Mouse (Mus musculus) bone marrow macrophage, adult 2 months (primary cell): Measurements from ENCODE around the gene Runx1. TPM values are rescaled to one million over a fixed set of nuclear protein-coding genes. Genes with fewer than 3 reads are reported as not detected.
A peak's percentile ranks its signal among the peaks of the same experiment; 100 is the strongest.

ENCODE experiments used
- H3K27ac ChIP-seq: 2 replicates; pipeline ENCODE4 v1.5.1; 2012; ENCODE audit warnings: low read depth, low read length; ENCODE audit not compliant: insufficient read depth
- H3K4me1 ChIP-seq: 2 replicates; pipeline ENCODE4 v1.6.1; 2012; ENCODE audit warnings: low read length; ENCODE audit not compliant: control insufficient read depth, insufficient read depth
- H3K4me3 ChIP-seq: 2 replicates; pipeline ENCODE4 v1.5.1; 2012; ENCODE audit warnings: mild to moderate bottlenecking, low read length, moderate library complexity; ENCODE audit not compliant: insufficient read depth
- CTCF ChIP-seq: IDR thresholded peaks from 2 replicates; pipeline ENCODE4 v1.5.1; 2012; ENCODE audit warnings: low read depth, mild to moderate bottlenecking, low read length, moderate library complexity
- POLR2A ChIP-seq: IDR thresholded peaks from 2 replicates; pipeline ENCODE4 v1.6.1; 2012; ENCODE audit warnings: mild to moderate bottlenecking, low read depth, low read length, borderline replicate concordance
- polyA plus RNA-seq: library from polyadenylated mRNA; stranded (reverse); fragments of >200 nt; gene quantifications from 2 replicates; pipeline ENCODE4 v1.2.4, GENCODE M21; 2012; ENCODE audit not compliant: missing spikeins, insufficient read depth, insufficient read length

Runx1 gene
- polyA plus RNA-seq, 1 experiment: 103 TPM

GRCm38 (mm10) chr16:92674916-92675450 is 151.0 kb downstream of the Runx1 start:
- Histone ChIP-seq H3K4me3 (no peak overlapping the region), H3K27ac (peak overlapping the region; percentile 93), H3K4me1 (peaks cover 65% of the 10 kb centered on the region)
- TF ChIP-seq CTCF (no peak), POLR2A (no peak)

DNA sequence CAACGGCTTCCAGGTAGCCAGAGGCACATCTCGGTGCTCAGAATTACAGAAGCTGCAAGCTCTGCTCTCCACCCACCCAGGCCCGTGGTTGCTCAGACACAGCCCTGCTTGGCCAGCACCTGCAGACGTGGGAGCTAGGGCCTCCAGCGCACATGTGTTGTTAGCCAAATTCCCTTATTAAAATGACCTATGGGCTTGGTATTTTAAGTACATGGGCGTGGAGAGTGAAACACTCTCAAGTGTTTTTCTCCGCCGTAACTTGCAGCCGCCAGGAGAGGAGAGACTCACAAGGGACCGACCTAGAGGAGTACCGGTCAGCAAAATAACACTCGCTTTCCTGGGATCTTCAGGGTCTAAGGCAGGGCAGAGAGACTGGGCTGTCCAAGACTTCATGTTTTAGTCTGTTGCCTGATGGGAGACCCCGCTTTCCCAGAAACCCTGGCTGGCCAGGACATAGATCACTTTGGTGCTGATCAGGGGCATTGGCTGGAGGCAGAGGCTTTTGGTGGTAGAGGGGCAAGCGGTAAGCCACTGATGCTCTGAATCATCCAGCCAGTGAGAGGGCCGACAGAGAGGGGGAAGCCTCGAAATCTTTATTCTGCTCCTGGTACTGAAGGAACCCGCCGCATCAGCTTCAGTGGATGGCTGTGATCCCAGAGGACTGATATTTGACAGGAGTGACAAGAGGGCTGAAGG is 151.7 kb downstream of the Runx1 start:
- no peak for TF ChIP-seq POLR2A
- TF ChIP-seq CTCF: no peak
- H3K4me3 ChIP-seq: no peak overlapping the region
- H3K27ac ChIP-seq: peak overlapping the region; percentile 93
- peaks cover 71% of the 10 kb centered on the region for H3K4me1 ChIP-seq

DNA sequence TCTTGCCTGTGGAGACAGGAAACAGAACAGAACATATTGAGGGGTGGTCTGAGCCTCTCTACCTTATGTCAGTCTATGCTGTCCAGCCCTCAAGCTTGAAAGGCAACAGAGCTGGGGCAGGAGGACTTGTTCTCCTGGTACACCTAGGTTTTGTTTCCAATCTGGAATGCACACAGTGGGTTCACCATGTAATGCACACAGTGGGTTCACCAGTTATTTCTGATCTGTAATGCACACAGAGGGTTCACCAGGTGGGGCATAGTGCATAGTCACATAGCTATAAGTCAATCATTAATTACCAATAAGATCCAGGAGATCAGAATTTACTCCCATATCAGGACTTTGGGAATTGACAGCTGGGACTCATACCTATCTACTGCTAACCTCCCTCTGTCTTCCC is 157.1 kb downstream of the Runx1 start:
- Histone ChIP-seq H3K27ac (no peak overlapping the region), H3K4me1 (peaks cover 33% of the 10 kb centered on the region), H3K4me3 (no peak overlapping the region)
- no peak for TF ChIP-seq CTCF
- TF ChIP-seq POLR2A: no peak

GRCm38 (mm10) chr16:92661757-92662156 is 164.2 kb downstream of the Runx1 start:
- Histone ChIP-seq H3K4me1 (no peaks in the 10 kb centered on the region), H3K4me3 (no peak overlapping the region), H3K27ac (no peak overlapping the region)
- TF ChIP-seq CTCF: no peak
- no peak for TF ChIP-seq POLR2A

DNA sequence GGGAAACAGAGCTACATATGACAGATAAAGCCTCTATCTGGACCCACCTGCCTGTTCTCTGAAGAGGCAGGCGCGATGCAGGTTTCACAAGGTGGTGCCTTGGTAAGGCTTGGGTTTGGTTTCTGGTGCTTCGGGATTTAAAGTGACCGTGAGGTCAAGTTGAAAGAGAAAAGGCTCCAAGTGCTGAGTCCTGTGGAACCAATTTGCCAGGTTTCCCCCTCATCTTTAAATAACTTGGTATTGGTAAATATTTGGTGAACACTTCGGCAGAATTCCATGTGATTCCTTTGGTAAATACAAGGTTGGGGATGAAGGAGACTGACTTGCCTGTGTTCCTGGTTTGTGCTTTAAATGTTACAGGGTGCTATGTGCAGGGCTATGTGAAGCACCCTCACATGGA is 169.2 kb downstream of the Runx1 start:
- H3K4me1 ChIP-seq: peaks cover 14% of the 10 kb centered on the region
- TF ChIP-seq CTCF (no peak), POLR2A (no peak)
- H3K27ac ChIP-seq: no peak overlapping the region
- H3K4me3 ChIP-seq: no peak overlapping the region

DNA sequence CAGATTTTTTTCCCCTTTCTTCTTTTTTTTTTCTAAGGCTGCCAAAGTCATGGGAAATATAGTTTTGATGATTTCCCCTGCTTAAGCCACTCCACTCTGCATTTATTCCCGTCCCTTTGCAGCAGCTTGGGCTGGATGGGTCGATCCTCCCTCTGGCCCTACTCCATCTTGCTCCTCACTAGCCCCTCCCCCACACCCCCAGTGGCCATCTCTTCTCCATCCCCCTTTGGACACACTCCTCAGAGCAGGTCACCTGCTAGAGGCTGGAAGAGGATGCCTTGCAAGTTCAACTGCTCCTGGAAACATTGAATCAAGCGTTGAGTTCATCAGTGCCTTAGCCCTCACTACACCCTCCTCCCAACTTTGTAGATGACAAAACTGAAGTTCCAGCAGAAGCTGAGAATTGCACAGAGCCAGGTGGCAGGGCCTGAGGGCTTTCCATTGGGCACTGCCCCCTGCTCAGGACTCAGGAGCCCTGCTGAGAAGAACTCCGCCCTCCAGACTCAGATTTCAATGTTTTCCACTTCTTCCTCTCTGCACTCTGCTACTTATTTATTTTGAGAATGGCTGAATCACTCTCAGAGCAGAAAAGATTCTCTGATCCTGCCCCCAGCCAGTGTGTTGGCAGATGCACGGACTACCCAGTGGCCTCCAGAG is 171.5 kb downstream of the Runx1 start:
- Histone ChIP-seq H3K4me1 (peaks cover 22% of the 10 kb centered on the region), H3K4me3 (no peak overlapping the region), H3K27ac (no peak overlapping the region)
- TF ChIP-seq POLR2A: no peak
- TF ChIP-seq CTCF: no peak

- Histone ChIP-seq H3K27ac (no peak overlapping the region), H3K4me3 (no peak overlapping the region), H3K4me1 (peaks cover 22% of the 10 kb centered on the region)
- TF ChIP-seq POLR2A (no peak), CTCF (no peak)
These were observed 172.1 kb downstream of the Runx1 start for GRCm38 (mm10) chr16:92653816-92654215.

GRCm38 (mm10) chr16:92651256-92651655 is 174.7 kb downstream of the Runx1 start:
- H3K4me1 ChIP-seq: peaks cover 22% of the 10 kb centered on the region
- TF ChIP-seq POLR2A (no peak), CTCF (no peak)
- H3K4me3 ChIP-seq: no peak overlapping the region

GRCm38 (mm10) chr16:92646153-92646552 is 179.8 kb downstream of the Runx1 start:
- Histone ChIP-seq H3K4me1 (peaks cover 8% of the 10 kb centered on the region), H3K4me3 (no peak overlapping the region), H3K27ac (no peak overlapping the region)
- no peak for TF ChIP-seq POLR2A
- no peak for TF ChIP-seq CTCF

More at GRCm38 (mm10) chr16:92651256-92651655, 174.7 kb downstream of the Runx1 start:
- no peak overlapping the region for H3K27ac ChIP-seq
